Mouse (Mus musculus) E14TG2a.4 (cell line): ENCODE results near the gene Plpp7.

Experiments used
- CTCF ChIP-seq: conservative IDR thresholded peaks from 2 replicates; pipeline ENCODE4 v1.5.1; 2014; ENCODE audit warnings: low read length
- POU5F1 ChIP-seq: IDR thresholded peaks from 2 replicates; pipeline ENCODE4 v1.6.1; 2014; ENCODE audit warnings: low read length, borderline replicate concordance

DNA sequence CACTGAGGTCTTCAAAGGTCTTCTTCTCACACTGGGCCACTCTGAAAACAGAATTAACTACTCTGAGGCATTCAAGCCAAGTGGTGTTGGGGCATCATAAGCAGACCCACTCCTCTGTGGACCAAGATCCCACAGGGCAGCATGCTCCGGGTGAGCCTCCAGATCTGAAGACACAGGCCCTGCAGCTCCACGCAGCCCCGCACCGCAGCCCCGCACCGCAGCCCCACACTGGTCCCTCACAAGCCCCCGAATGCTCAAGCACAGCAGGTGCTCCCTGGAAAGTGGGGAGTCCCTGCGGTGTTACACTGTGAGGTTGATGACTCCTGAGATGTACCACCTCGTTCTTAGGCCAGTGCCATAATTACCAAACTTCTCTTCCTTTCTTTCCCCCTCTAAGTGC lies 37.1 kb upstream of the Plpp7 start:
- TF ChIP-seq CTCF (no peak), POU5F1 (no peak)
